Mouse (Mus musculus): ENCODE measurements around the gene Bcorl1.

- TF ChIP-seq CTCF (IDR thresholded peaks at IDR 0.05; ENCODE audit: low read depth) (no peak), EP300 (IDR thresholded peaks at IDR 0.05; ENCODE audit: low read depth) (no peak)
These were observed 113.9 kb downstream of the Bcorl1 start for GRCm38 (mm10) chrX:48455018-48455417.

Measured in liver, embryonic 14.5 days (tissue).